Mouse (Mus musculus) gastrocnemius, adult 2 months (tissue): ENCODE measurements at regions not wholly inside any gene's neighbourhood (a gene's known extent, or its start where the extent isn't known, plus 50 kb on each side); places are given as distances from the start of the nearest gene placed in this dataset.

Experiments
- DNase-seq: peaks from one replicate; pipeline ENCODE4 v3.0.0; 2022
- H3K27ac ChIP-seq: fragments of 200-600 bp; 2 replicates; pipeline ENCODE4 v1.8.1; 2022; ENCODE audit warnings: mild to moderate bottlenecking
- H3K4me3 ChIP-seq: fragments of 200-600 bp; 2 replicates; pipeline ENCODE4 v1.8.1; 2022; ENCODE audit warnings: mild to moderate bottlenecking, moderate library complexity
- CTCF ChIP-seq: fragments of 200-600 bp; IDR thresholded peaks from 2 replicates; pipeline ENCODE4 v1.8.1; 2022; ENCODE audit warnings: antibody characterized with exemption, mild to moderate bottlenecking, moderate library complexity
- intact Hi-C: fragments of 180-260 bp; cut with DNase I; formaldehyde crosslinking; loops from one replicate; pipeline ENCODE4 v1.15.1; 2025

DNA sequence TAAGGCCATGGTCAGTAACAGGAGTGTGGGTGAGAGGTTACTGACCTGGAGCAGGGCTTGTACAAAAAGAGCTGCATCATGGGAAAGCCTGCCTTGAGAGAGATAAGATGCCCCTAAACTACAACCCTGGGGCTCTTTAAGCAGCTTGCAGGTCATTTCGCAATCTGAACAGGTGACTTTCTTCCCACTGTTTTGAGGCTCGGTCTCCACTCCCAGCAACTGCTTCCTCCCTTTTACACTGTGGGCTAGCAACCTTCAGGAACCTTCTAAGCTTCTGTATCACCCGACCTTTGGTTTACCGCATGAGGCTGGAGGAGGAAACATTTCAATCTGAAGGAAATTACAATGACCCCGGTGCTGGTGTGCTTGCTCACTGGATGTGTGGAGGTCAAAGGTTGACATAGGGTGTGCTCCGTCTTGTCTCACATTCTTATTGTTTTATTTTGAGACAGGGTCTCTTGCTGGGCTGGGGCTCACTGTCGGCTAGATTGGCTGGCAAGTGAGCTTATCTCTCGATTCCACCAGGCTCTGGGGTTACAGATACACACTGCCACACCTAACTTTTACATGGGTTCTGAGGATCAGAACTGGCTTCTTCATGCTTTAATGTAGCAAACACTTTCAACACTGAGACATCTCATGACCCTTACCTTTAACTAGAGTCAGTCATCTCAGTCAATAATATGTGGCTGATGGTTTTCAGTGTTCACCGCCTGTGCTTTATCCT lies 71.1 kb upstream of the Ccdc71l start:
- intact Hi-C loops: no loop called here
- DNase-seq: no peak
- Histone ChIP-seq H3K4me3 (no peak overlapping the region), H3K27ac (no peak overlapping the region)
- TF ChIP-seq CTCF: no peak

DNA sequence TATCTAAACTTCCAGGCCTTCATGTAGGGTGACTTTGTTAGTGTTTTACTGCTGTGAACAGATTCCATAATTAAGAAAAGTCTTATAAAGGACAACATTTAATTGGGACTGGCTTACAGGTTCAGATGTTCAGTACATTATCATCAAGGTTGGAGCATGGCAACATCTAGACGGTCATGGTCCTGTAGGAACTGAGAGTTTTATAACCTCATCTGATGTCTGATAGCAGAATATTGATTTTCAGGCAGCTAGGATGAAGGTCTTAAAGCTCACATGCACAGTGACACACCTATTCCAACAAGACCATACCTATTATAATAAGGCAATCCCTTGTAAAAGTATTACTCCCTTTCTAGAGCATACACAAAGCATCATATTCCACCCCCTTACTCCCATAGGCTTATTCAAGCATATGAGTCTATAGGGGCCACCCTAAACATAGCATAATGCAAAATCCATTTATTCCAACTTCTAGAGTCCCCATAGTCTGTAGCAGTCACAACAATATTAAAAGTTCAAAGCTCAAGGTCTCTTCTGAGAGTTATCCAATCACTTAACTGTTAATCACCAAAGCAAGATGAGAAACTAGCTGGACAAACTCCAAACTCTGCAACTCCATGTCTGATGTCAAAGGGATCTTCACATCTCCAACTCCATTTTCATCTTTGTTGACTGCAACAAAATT lies 63.3 kb upstream of the Ccdc71l start:
- H3K27ac ChIP-seq: no peak overlapping the region
- DNase-seq: no peak
- TF ChIP-seq CTCF: no peak
- intact Hi-C loops: no loop called here
- H3K4me3 ChIP-seq: no peak overlapping the region
